Mouse (Mus musculus): Measurements from ENCODE around the gene Ptprs. TPM values are rescaled to one million over a fixed set of nuclear protein-coding genes. Genes with fewer than 3 reads are reported as not detected.

Gene Ptprs
- polyA plus RNA-seq, 1 experiment from 2014 or later: 172 TPM

- Histone ChIP-seq H3K4me1 (replicated peaks) (peaks cover 38% of the 10 kb centered on the region), H3K9me3 (no peaks in the 10 kb centered on the region), H3K4me3 (no peak overlapping the region), H3K27ac (peak overlapping the region; percentile 75), H3K27me3 (ENCODE audit: insufficient read depth, poor library complexity, severe bottlenecking) (no peaks in the 10 kb centered on the region), H3K36me3 (peaks cover 70% of the 10 kb centered on the region)
- no peak for DNase-seq (ENCODE audit: low spot score)
- 89% methylated on average over 14 of the region's 14 CpGs for WGBS
These were observed 70.1 kb downstream of the Ptprs start for GRCm38 (mm10) chr17:56405856-56406840.

DNA sequence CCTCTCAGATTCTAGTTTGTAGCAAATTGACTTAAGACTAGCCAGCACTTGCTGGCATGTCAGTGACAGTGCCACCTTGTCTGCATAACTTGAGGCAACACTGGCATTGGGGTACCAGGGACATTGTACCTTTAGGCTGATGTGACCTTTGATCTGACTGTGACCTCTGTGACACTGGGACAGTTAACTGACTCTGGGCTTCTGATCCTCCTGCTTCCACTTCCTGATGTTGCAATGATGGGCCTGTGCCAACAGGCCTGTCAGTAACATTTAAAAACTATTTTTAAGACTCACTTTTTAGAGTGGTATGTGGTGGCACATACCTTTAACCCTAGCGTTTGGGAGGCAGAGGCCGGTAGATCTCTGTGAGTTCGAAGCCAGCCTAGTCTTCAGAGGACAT is 70.9 kb downstream of the Ptprs start:
- H3K4me3 ChIP-seq: no peak overlapping the region
- DNase-seq (ENCODE audit: low spot score): no peak
- peaks cover 70% of the 10 kb centered on the region for H3K36me3 ChIP-seq
- 93% methylated on average over 3 of the region's 3 CpGs for WGBS
- no peaks in the 10 kb centered on the region for H3K27me3 ChIP-seq (ENCODE audit: insufficient read depth, poor library complexity, severe bottlenecking)
- H3K4me1 ChIP-seq (replicated peaks): peaks cover 37% of the 10 kb centered on the region
- no peaks in the 10 kb centered on the region for H3K9me3 ChIP-seq
- H3K27ac ChIP-seq: no peak overlapping the region

- Histone ChIP-seq H3K9me3 (no peaks in the 10 kb centered on the region), H3K36me3 (peaks cover 99% of the 10 kb centered on the region), H3K4me1 (replicated peaks) (no peaks in the 10 kb centered on the region), H3K4me3 (no peak overlapping the region), H3K27ac (no peak overlapping the region), H3K27me3 (ENCODE audit: insufficient read depth, poor library complexity, severe bottlenecking) (no peaks in the 10 kb centered on the region)
- no peak for DNase-seq (ENCODE audit: low spot score)
- WGBS: 96% methylated on average over 4 of the region's 4 CpGs
These were observed 75.2 kb downstream of the Ptprs start for GRCm38 (mm10) chr17:56401051-56401521.

- Histone ChIP-seq H3K4me1 (replicated peaks) (no peaks in the 10 kb centered on the region), H3K4me3 (no peak overlapping the region), H3K36me3 (peaks cover 99% of the 10 kb centered on the region), H3K9me3 (no peaks in the 10 kb centered on the region), H3K27ac (no peak overlapping the region), H3K27me3 (ENCODE audit: insufficient read depth, poor library complexity, severe bottlenecking) (no peaks in the 10 kb centered on the region)
- no peak for DNase-seq (ENCODE audit: low spot score)
- 96% methylated on average over 3 of the region's 3 CpGs for WGBS
These were observed 76.1 kb downstream of the Ptprs start for GRCm38 (mm10) chr17:56400221-56400620.

GRCm38 (mm10) chr17:56396051-56396450 is 80.2 kb downstream of the Ptprs start:
- Histone ChIP-seq H3K36me3 (peaks cover 100% of the 10 kb centered on the region), H3K27me3 (ENCODE audit: insufficient read depth, poor library complexity, severe bottlenecking) (no peaks in the 10 kb centered on the region)
- 94% methylated on average over 6 of the region's 6 CpGs for WGBS

GRCm38 (mm10) chr17:56393889-56394288 is 82.4 kb downstream of the Ptprs start:
- Histone ChIP-seq H3K9me3 (no peaks in the 10 kb centered on the region), H3K4me3 (no peak overlapping the region), H3K27ac (no peak overlapping the region), H3K27me3 (ENCODE audit: insufficient read depth, poor library complexity, severe bottlenecking) (no peaks in the 10 kb centered on the region), H3K4me1 (replicated peaks) (no peaks in the 10 kb centered on the region), H3K36me3 (peaks cover 100% of the 10 kb centered on the region)
- 96% methylated on average over 10 of the region's 10 CpGs for WGBS
- no peak for DNase-seq (ENCODE audit: low spot score)

More at GRCm38 (mm10) chr17:56396051-56396450, 80.2 kb downstream of the Ptprs start:
- H3K9me3 ChIP-seq: no peaks in the 10 kb centered on the region
- no peak overlapping the region for H3K27ac ChIP-seq
- H3K4me1 ChIP-seq (replicated peaks): no peaks in the 10 kb centered on the region
- no peak for DNase-seq (ENCODE audit: low spot score)
- no peak overlapping the region for H3K4me3 ChIP-seq

GRCm38 (mm10) chr17:56393238-56393637 is 83.0 kb downstream of the Ptprs start:
- no peak overlapping the region for H3K27ac ChIP-seq
- H3K4me3 ChIP-seq: no peak overlapping the region
- WGBS: 93% methylated on average over 6 of the region's 6 CpGs
- no peaks in the 10 kb centered on the region for H3K4me1 ChIP-seq (replicated peaks)
- no peak for DNase-seq (ENCODE audit: low spot score)
- peaks cover 100% of the 10 kb centered on the region for H3K36me3 ChIP-seq
- H3K9me3 ChIP-seq: no peaks in the 10 kb centered on the region
- H3K27me3 ChIP-seq (ENCODE audit: insufficient read depth, poor library complexity, severe bottlenecking): no peaks in the 10 kb centered on the region

- no peak overlapping the region for H3K4me3 ChIP-seq
- H3K9me3 ChIP-seq: no peaks in the 10 kb centered on the region
- 98% methylated on average over 6 of the region's 6 CpGs for WGBS
- no peak overlapping the region for H3K27ac ChIP-seq
- no peak for DNase-seq (ENCODE audit: low spot score)
- peaks cover 7% of the 10 kb centered on the region for H3K4me1 ChIP-seq (replicated peaks)
- H3K27me3 ChIP-seq (ENCODE audit: insufficient read depth, poor library complexity, severe bottlenecking): no peaks in the 10 kb centered on the region
- peaks cover 96% of the 10 kb centered on the region for H3K36me3 ChIP-seq
These were observed 88.7 kb downstream of the Ptprs start for GRCm38 (mm10) chr17:56387612-56388011.

DNA sequence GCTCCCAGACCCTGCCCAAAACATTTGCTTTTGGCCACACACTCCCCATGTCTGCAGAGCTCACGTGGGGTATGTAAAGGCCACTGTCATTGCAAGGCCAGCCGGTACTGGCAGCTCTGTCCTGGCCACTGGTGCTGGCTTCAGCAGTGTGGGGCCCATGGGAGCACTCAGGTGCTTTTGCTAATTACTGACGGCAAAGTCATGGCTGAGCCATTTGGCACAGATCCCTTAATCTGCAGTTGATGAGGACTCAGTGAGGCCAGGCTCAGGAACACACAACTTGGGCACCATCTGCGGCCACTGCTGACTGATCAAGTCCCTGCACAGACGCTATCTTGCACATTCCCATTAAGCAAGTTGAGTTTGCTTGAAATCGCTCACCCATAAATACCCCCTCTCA is 91.4 kb downstream of the Ptprs start:
- H3K27me3 ChIP-seq (ENCODE audit: insufficient read depth, poor library complexity, severe bottlenecking): no peaks in the 10 kb centered on the region
- no peak overlapping the region for H3K27ac ChIP-seq
- no peak for DNase-seq (ENCODE audit: low spot score)
- no peak overlapping the region for H3K4me3 ChIP-seq
- WGBS: 93% methylated on average over 6 of the region's 6 CpGs
- H3K9me3 ChIP-seq: no peaks in the 10 kb centered on the region
- H3K4me1 ChIP-seq (replicated peaks): peaks cover 32% of the 10 kb centered on the region
- peaks cover 96% of the 10 kb centered on the region for H3K36me3 ChIP-seq

GRCm38 (mm10) chr17:56382997-56383396 is 93.3 kb downstream of the Ptprs start:
- Histone ChIP-seq H3K27me3 (ENCODE audit: insufficient read depth, poor library complexity, severe bottlenecking) (no peaks in the 10 kb centered on the region), H3K4me1 (replicated peaks) (peaks cover 32% of the 10 kb centered on the region), H3K9me3 (no peaks in the 10 kb centered on the region), H3K4me3 (no peak overlapping the region), H3K36me3 (peaks cover 96% of the 10 kb centered on the region), H3K27ac (peak overlapping the region; percentile 45; the same call in 1 of the 2 replicates)
- DNase-seq (ENCODE audit: low spot score): no peak
- 56% methylated on average over 8 of the region's 8 CpGs for WGBS

DNA sequence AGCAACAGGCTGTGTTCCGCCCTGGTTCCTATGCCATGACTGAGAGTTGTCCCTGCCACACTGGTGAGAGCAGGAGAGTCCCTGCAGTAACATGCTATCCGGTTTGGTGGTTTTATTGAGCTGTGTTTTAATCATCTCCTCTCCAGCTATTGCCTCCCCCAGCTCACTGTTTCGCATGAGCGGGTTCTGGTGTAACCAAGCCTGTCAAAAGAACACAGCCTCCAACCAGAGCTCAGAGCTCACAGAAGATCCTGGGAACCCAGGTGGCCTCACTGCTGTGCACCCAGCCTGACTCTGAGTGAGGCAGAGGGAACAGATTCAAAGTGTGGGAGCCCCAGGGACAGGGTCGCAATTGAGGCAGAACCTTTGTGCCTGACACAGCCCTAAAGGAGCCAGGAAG is 95.1 kb downstream of the Ptprs start:
- peak overlapping the region; percentile 12; the same call in 1 of the 2 replicates for H3K27ac ChIP-seq
- H3K27me3 ChIP-seq (ENCODE audit: insufficient read depth, poor library complexity, severe bottlenecking): no peaks in the 10 kb centered on the region
- H3K9me3 ChIP-seq: no peaks in the 10 kb centered on the region
- WGBS: 80% methylated on average over 5 of the region's 5 CpGs
- DNase-seq (ENCODE audit: low spot score): no peak
- H3K4me1 ChIP-seq (replicated peaks): peaks cover 32% of the 10 kb centered on the region
- no peak overlapping the region for H3K4me3 ChIP-seq
- H3K36me3 ChIP-seq: peaks cover 97% of the 10 kb centered on the region

DNA sequence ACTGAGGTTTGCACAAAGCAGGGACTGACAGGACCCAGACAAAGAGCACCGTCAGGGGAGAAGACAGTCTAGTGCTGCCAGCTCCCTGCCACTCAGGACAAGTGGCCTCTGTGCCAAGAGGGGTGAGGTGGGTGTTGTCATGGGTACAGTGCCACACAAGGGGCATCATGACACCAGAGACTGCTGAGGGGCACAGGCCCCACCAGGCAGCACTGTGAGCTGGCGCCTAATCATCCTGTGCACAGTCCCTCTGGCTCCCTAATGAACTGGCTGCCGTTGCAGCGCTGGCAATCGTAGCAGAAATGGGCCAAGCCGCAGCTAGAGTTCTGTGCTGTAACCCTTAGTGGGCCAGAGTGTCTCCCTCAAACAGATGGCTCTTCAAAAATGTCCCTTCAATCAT is 96.0 kb downstream of the Ptprs start:
- Histone ChIP-seq H3K4me1 (replicated peaks) (peaks cover 32% of the 10 kb centered on the region), H3K27ac (no peak overlapping the region), H3K9me3 (no peaks in the 10 kb centered on the region), H3K36me3 (peaks cover 97% of the 10 kb centered on the region), H3K27me3 (ENCODE audit: insufficient read depth, poor library complexity, severe bottlenecking) (no peaks in the 10 kb centered on the region), H3K4me3 (no peak overlapping the region)
- WGBS: 90% methylated on average over 6 of the region's 6 CpGs
- no peak for DNase-seq (ENCODE audit: low spot score)

GRCm38 (mm10) chr17:56379281-56379834 is 96.9 kb downstream of the Ptprs start:
- H3K27ac ChIP-seq: no peak overlapping the region
- no peak overlapping the region for H3K4me3 ChIP-seq
- no peaks in the 10 kb centered on the region for H3K27me3 ChIP-seq (ENCODE audit: insufficient read depth, poor library complexity, severe bottlenecking)
- peaks cover 97% of the 10 kb centered on the region for H3K36me3 ChIP-seq
- H3K9me3 ChIP-seq: no peaks in the 10 kb centered on the region
- 80% methylated on average over 6 of the region's 6 CpGs for WGBS
- peaks cover 32% of the 10 kb centered on the region for H3K4me1 ChIP-seq (replicated peaks)
- no peak for DNase-seq (ENCODE audit: low spot score)

Data from hindbrain, embryonic 10.5 days (tissue).